Mouse (Mus musculus) G1E (cell line): Measurements from ENCODE around the gene 1700013G24Rik.

Experiments
- CTCF ChIP-seq: IDR thresholded peaks from 2 replicates; pipeline ENCODE4 v1.5.1; 2012; ENCODE audit warnings: low read depth, low read length, inconsistent platforms, mixed read lengths
- GATA1 ChIP-seq: IDR thresholded peaks from 2 replicates; pipeline ENCODE4 v1.6.1; 2012; ENCODE audit warnings: borderline replicate concordance, low read length, inconsistent platforms, mixed read lengths
- POLR2AphosphoS5 ChIP-seq: IDR thresholded peaks from 2 replicates; pipeline ENCODE4 v1.6.1; 2012; ENCODE audit warnings: low read depth, low read length, inconsistent platforms; ENCODE audit not compliant: insufficient replicate concordance
- TAL1 ChIP-seq: conservative IDR thresholded peaks from 2 replicates; pipeline ENCODE4 v1.6.1; 2012; ENCODE audit warnings: low read depth, low read length, inconsistent platforms, mixed read lengths

GRCm38 (mm10) chr4:137476065-137476760 is 23.1 kb downstream of the 1700013G24Rik start:
- TF ChIP-seq POLR2AphosphoS5 (no peak), CTCF (no peak), GATA1 (no peak), TAL1 (no peak)
